Comparison of ENCODE assay signal across 7 mouse cellular contexts in the genomic region with DNA sequence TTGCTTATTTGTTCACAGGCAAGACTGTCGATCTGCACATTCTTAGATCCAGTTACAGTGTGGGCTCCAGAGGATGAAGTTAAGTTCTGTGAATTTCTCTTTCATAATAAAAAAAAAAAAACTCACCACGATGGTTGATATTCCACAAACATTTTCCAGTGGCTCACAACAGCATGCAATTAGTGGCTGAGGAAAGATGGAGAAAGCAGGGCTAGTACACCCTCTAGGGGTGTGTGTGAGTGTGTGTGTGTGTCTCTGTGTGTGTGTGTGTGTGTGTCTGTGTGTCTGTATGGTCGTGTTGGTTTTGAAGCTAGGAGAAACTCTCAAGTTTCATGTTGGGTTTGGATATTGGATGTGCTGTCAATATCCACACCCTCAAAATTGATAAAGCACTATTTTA. TPM values are rescaled to one million over a fixed set of nuclear protein-coding genes. Genes with fewer than 3 reads are reported as not detected.
DNase-seq lines count a peak whose midpoint lies in the region; ATAC-seq and TF ChIP-seq lines count a peak whose summit lies in the region.

No protein-coding gene starts in this region.

- H3K4me1 ChIP-seq in lung, embryonic 14.5 days (ENCODE audit: insufficient read depth) = no peaks in the 10 kb centered on the region
- H3K4me1 ChIP-seq in forebrain, embryonic 10.5 days = peaks cover 10% of the 10 kb centered on the region
- H3K4me1 ChIP-seq in intestine, postnatal 0 days (replicated peaks; ENCODE audit: control insufficient read depth, insufficient read depth, low read length) = no peaks in the 10 kb centered on the region
- H3K4me1 ChIP-seq in neural tube, embryonic 15.5 days = peaks cover 11% of the 10 kb centered on the region

- DNase-seq in lung, embryonic 14.5 days = no peak
- no peak for DNase-seq in lung, postnatal 25 days (ENCODE audit: low spot score)
- no peak for DNase-seq in forebrain, embryonic 10.5 days (ENCODE audit: extremely low spot score, low spot score)
- no peak for DNase-seq in testis, postnatal 14 days (ENCODE audit: low spot score)
- no peak for DNase-seq in spleen, postnatal 14 days (ENCODE audit: low spot score in 2 of 2)

- no peak for TF ChIP-seq CTCF in lung, embryonic 14.5 days (IDR thresholded peaks at IDR 0.05; ENCODE audit: low read depth)
- TF ChIP-seq CTCF in intestine, postnatal 0 days (IDR thresholded peaks at IDR 0.05; ENCODE audit: low read depth) = no peak

- H3K4me3 ChIP-seq in lung, embryonic 14.5 days (ENCODE audit: low read depth, low read length) = no peak overlapping the region
- H3K4me3 ChIP-seq in forebrain, embryonic 10.5 days = peak overlapping the region; percentile 52
- no peak overlapping the region for H3K4me3 ChIP-seq in intestine, postnatal 0 days (ENCODE audit: low read depth, low read length)
- H3K4me3 ChIP-seq in neural tube, embryonic 15.5 days (replicated peaks) = peak overlapping the region; percentile 43

- H3K36me3 ChIP-seq in lung, embryonic 14.5 days (ENCODE audit: insufficient read depth) = no peaks in the 10 kb centered on the region
- no peaks in the 10 kb centered on the region for H3K36me3 ChIP-seq in forebrain, embryonic 10.5 days (replicated peaks)
- H3K36me3 ChIP-seq in intestine, postnatal 0 days (ENCODE audit: control insufficient read depth, insufficient read depth) = no peaks in the 10 kb centered on the region
- H3K36me3 ChIP-seq in neural tube, embryonic 15.5 days = no peaks in the 10 kb centered on the region

- H3K27ac ChIP-seq in lung, embryonic 14.5 days (ENCODE audit: low read depth) = no peak overlapping the region
- H3K27ac ChIP-seq in forebrain, embryonic 10.5 days = no peak overlapping the region
- H3K27ac ChIP-seq in intestine, postnatal 0 days (ENCODE audit: low read depth, low read length) = no peak overlapping the region
- no peak overlapping the region for H3K27ac ChIP-seq in neural tube, embryonic 15.5 days (replicated peaks)

- no peaks in the 10 kb centered on the region for H3K9me3 ChIP-seq in lung, embryonic 14.5 days (ENCODE audit: low read depth, low read length)
- H3K9me3 ChIP-seq in forebrain, embryonic 10.5 days = no peaks in the 10 kb centered on the region
- H3K9me3 ChIP-seq in intestine, postnatal 0 days (ENCODE audit: control insufficient read depth) = no peaks in the 10 kb centered on the region
- no peaks in the 10 kb centered on the region for H3K9me3 ChIP-seq in neural tube, embryonic 15.5 days (replicated peaks)

- 41% methylated on average over 3 of the region's 3 CpGs for WGBS in lung, embryonic 14.5 days
- WGBS in forebrain, embryonic 10.5 days = 56% methylated on average over 3 of the region's 3 CpGs
- 49% methylated on average over 3 of the region's 3 CpGs for WGBS in intestine, postnatal 0 days
- WGBS in neural tube, embryonic 15.5 days = 38% methylated on average over 3 of the region's 3 CpGs

- peak overlapping the region; percentile 54 for H3K4me2 ChIP-seq in lung, embryonic 14.5 days
- peak overlapping the region; percentile 28 for H3K4me2 ChIP-seq in intestine, postnatal 0 days (replicated peaks; ENCODE audit: low read depth)
- peak overlapping the region; percentile 74 for H3K4me2 ChIP-seq in neural tube, embryonic 15.5 days

- peak; percentile 31; the same call in 1 of the 2 replicates for ATAC-seq in lung, embryonic 14.5 days (ENCODE audit: insufficient read depth)
- ATAC-seq in intestine, postnatal 0 days = no peak
- ATAC-seq in neural tube, embryonic 15.5 days (ENCODE audit: low FRiP score) = peak; percentile 48; the same call in 1 of the 2 replicates

- no peaks in the 10 kb centered on the region for H3K27me3 ChIP-seq in lung, embryonic 14.5 days (ENCODE audit: insufficient read depth, low read length)
- H3K27me3 ChIP-seq in forebrain, embryonic 10.5 days (ENCODE audit: poor library complexity, severe bottlenecking) = no peaks in the 10 kb centered on the region
- H3K27me3 ChIP-seq in intestine, postnatal 0 days (replicated peaks; ENCODE audit: control insufficient read depth, insufficient read depth, low read length) = no peaks in the 10 kb centered on the region
- H3K27me3 ChIP-seq in neural tube, embryonic 15.5 days (replicated peaks) = no peaks in the 10 kb centered on the region

- H3K9ac ChIP-seq in lung, embryonic 14.5 days = no peak overlapping the region
- H3K9ac ChIP-seq in intestine, postnatal 0 days (ENCODE audit: low read depth, low read length) = no peak overlapping the region
- 0 out of 2 replicates have a peak overlapping the region, but pooled peaks have one; percentile 38 for H3K9ac ChIP-seq in neural tube, embryonic 15.5 days (replicated peaks)

RNA-seq across cellular contexts. Expression of gene Zswim2, which starts 0.3 kb away (rescaled TPM):
- not detected in 2 replicates for polyA plus RNA-seq in lung, embryonic 14.5 days (2014; fragmentation: Nextera tagmentation; extraction: Ambion mirVana)
- not detected in 2 replicates for polyA plus RNA-seq in forebrain, embryonic 10.5 days (2016; fragmentation: Nextera tagmentation; extraction: Ambion mirVana)
- polyA plus RNA-seq in intestine, postnatal 0 days (2015; fragmentation: Nextera tagmentation; extraction: Ambion mirVana) = not detected in 2 replicates
- polyA plus RNA-seq in neural tube, embryonic 15.5 days (2015; fragmentation: Nextera tagmentation; extraction: Ambion mirVana) = not detected in 2 replicates

RNA-seq across cellular contexts. Expression of gene Gm13698, which starts 14.1 kb away (rescaled TPM):
- not detected in 2 replicates for polyA plus RNA-seq in lung, embryonic 14.5 days (2014; fragmentation: Nextera tagmentation; extraction: Ambion mirVana)
- not detected in 2 replicates for polyA plus RNA-seq in forebrain, embryonic 10.5 days (2016; fragmentation: Nextera tagmentation; extraction: Ambion mirVana)
- not detected in 2 replicates for polyA plus RNA-seq in intestine, postnatal 0 days (2015; fragmentation: Nextera tagmentation; extraction: Ambion mirVana)
- polyA plus RNA-seq in neural tube, embryonic 15.5 days (2015; fragmentation: Nextera tagmentation; extraction: Ambion mirVana) = not detected in 2 replicates

RNA-seq across cellular contexts. Expression of gene Gm13693, which starts 19.9 kb away (rescaled TPM):
- polyA plus RNA-seq in lung, embryonic 14.5 days (2014; fragmentation: Nextera tagmentation; extraction: Ambion mirVana) = not detected in 2 replicates
- polyA plus RNA-seq in forebrain, embryonic 10.5 days (2016; fragmentation: Nextera tagmentation; extraction: Ambion mirVana) = not detected in 2 replicates
- polyA plus RNA-seq in intestine, postnatal 0 days (2015; fragmentation: Nextera tagmentation; extraction: Ambion mirVana) = not detected in 2 replicates
- not detected in 2 replicates for polyA plus RNA-seq in neural tube, embryonic 15.5 days (2015; fragmentation: Nextera tagmentation; extraction: Ambion mirVana)

RNA-seq across cellular contexts. Expression of gene Gm13695, which starts 25.7 kb away (rescaled TPM):
- polyA plus RNA-seq in lung, embryonic 14.5 days (2014; fragmentation: Nextera tagmentation; extraction: Ambion mirVana) = not detected in 2 replicates
- polyA plus RNA-seq in forebrain, embryonic 10.5 days (2016; fragmentation: Nextera tagmentation; extraction: Ambion mirVana) = not detected in 2 replicates
- polyA plus RNA-seq in intestine, postnatal 0 days (2015; fragmentation: Nextera tagmentation; extraction: Ambion mirVana) = not detected in 2 replicates
- not detected in 2 replicates for polyA plus RNA-seq in neural tube, embryonic 15.5 days (2015; fragmentation: Nextera tagmentation; extraction: Ambion mirVana)

RNA-seq across cellular contexts. Expression of gene Gm13696, which starts 31.5 kb away (rescaled TPM):
- polyA plus RNA-seq in lung, embryonic 14.5 days (2014; fragmentation: Nextera tagmentation; extraction: Ambion mirVana) = not detected in 2 replicates
- polyA plus RNA-seq in forebrain, embryonic 10.5 days (2016; fragmentation: Nextera tagmentation; extraction: Ambion mirVana) = not detected in 2 replicates
- polyA plus RNA-seq in intestine, postnatal 0 days (2015; fragmentation: Nextera tagmentation; extraction: Ambion mirVana) = not detected in 2 replicates
- not detected in 2 replicates for polyA plus RNA-seq in neural tube, embryonic 15.5 days (2015; fragmentation: Nextera tagmentation; extraction: Ambion mirVana)

Comparison
In these comparisons a context has a peak if more than half of its experiments do, and no peak if none do; other contexts are left out.
1. H3K4me3 ChIP-seq: peak in forebrain, embryonic 10.5 days (single experiment) and neural tube, embryonic 15.5 days (single experiment); none in lung, embryonic 14.5 days (single experiment) and intestine, postnatal 0 days (single experiment).
2. Peak in every context shown above with its lines, with median percentiles within 50 percentile points of each other: H3K4me2 ChIP-seq.